Mouse (Mus musculus): ENCODE data around the gene Cnmd. TPM values are rescaled to one million over a fixed set of nuclear protein-coding genes. Genes with fewer than 3 reads are reported as not detected.

Gene Cnmd
- 1 to 10 TPM in 1 of 2 experiments, under 1 TPM in 1; 0.76 to 1.4 TPM for total RNA-seq (2021)
- long read RNA-seq, experiment 1, partial matches to known transcripts, result 0 of 5 reads
- long read RNA-seq, experiment 1, other reads (novel, unspliced or antisense), result 1 of 5 reads
- long read RNA-seq, experiment 2, result 0 reads

GRCm38 (mm10) chr14:79662001-79662400 is at the start of gene Cnmd:
Cnmd (minus strand) TSS chr14:79662170.
- DNase-seq, result no peak
- intact Hi-C loops (cut with DNase I; ENCODE audit: low total_unique reads), result no loop called here

DNA sequence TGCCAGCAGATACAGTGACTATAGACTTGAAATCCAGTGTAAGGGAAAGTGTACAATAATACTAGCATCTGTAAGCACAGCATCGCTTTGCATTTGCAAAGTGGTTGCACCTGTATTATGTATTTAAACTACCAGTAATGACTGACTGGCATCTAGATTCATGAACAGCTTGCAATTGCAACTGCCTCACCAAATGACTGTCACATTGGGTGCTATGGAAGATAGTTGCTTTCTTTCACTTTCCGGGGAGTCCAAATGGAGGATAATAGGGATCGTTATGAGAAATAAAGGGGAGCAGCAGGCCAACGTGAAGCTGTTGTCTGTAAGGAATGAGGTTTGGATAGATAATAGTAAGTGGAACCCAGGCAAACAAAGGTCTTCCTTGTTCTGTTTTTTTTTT is 49.3 kb upstream of the Cnmd start:
- intact Hi-C loops (cut with DNase I; ENCODE audit: low total_unique reads), result no loop called here
- no peak for DNase-seq

DNA sequence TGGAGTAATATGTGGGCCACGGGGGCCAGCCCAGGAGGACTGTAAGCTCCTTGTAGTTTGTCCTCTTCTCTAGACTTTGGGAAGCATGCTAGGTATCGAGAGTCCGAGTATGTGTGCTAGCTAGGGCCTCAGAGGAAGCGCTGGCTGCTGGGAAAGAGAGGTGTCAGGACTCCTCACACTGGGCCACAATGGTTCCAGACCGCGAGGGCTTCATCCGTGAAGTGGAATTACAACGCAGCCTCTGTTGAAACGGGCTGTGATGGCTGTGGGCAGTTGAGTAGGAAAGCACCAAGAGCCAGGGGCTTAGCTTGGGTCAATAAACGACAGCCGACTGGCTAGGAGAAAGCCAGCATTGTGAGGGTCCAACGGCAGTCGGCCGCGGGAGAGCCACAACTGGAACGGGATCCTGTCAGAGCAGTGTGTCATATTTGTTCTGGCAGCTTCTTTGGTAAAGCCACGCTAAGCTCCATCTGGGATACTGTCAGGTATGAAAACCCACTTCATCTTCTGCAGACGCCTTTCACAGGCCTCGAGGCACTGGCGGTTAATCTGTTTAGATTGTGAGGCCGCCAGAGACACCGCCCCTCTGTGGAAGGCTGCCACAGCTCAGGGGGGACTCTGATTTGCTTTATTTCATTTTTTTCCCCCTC is 41.7 kb upstream of the Cnmd start:
- intact Hi-C loops (cut with DNase I; ENCODE audit: low total_unique reads), result no loop called here
- DNase-seq, result no peak

GRCm38 (mm10) chr14:79701606-79702005 is 39.6 kb upstream of the Cnmd start:
- intact Hi-C loops (cut with DNase I; ENCODE audit: low total_unique reads), result no loop called here
- DNase-seq, result no peak

- intact Hi-C loops (cut with DNase I; ENCODE audit: low total_unique reads), result no loop called here
- no peak for DNase-seq
Observed at GRCm38 (mm10) chr14:79701054-79701453, 39.1 kb upstream of the Cnmd start.

DNA sequence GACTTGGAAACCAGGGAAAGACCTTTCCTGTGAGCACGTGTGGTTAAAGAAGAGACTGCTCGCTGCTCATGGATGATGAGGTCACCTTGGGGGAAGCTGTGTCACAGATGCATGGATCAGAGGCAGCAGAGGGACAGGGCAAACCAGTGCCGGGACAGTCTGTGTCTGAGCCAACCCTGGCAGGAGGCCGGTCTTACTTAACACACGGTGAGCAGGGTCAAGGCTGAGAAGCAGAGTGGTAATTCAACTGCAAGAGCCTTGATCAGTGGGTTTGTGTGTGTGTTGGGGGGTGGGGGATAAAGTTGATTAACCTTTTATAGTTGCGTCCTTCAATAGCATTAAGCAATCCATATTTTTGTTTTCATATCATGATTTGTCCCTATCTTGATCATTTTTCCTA is 37.4 kb upstream of the Cnmd start:
- DNase-seq, result no peak
- intact Hi-C loops (cut with DNase I; ENCODE audit: low total_unique reads), result no loop called here

DNA sequence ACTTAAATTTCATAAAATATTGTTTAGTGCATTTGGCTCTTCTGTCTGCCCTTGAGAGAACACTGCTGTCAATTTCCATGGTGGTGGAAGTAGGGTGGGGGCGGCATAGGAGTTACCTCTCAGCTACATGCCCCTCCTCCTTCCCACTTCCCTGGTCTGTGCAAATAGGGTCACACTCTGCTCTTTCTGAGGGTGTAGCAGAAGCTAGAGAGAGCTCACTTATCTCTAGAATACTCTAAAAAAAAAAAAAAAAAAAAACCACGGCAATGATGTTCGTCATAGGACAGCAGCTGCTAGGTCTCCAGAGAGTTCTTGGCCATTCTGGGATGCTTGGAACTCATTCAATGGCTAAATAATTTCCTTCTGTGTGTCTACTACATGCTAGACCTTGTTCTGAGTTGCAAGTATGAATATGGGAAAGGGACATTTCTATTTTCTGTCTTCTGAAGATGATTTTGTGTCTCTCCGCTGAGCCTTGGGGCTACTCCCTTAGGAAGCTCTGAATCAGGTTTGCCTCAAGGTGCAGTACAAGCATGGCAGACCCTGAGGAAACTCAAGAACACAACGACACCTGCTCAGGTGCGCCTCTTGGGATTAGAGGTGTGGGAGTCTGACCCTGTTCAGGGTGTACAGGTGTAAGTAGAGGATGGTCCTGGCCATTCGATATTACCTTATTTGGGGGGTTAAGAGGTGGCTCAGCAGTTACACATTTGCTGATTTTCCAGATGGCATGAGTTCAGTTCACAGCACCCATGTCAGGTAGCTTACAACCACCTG is 28.3 kb upstream of the Cnmd start:
- intact Hi-C loops (cut with DNase I; ENCODE audit: low total_unique reads), result no loop called here
- no peak for DNase-seq

DNA sequence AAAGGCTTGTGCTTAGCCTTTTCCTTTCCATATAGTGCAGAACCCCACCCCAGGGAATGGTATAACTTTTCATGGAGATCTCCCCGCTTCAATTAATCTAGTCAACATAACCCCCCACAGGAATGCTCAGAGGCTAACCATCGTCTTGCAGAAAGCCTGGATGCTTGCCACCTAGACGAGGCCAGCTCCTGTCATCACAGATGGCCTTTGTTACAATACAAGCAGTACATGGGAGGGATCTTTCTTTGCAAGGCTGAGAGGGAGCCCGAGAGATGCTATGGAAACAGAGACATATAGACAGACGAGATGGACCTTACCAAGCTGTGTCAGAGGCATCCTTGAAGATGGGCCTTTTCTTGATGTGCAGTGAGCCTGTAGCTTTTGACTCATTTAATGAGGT is 18.7 kb upstream of the Cnmd start:
- no peak for DNase-seq
- intact Hi-C loops (cut with DNase I; ENCODE audit: low total_unique reads), result no loop called here

GRCm38 (mm10) chr14:79677891-79678687 is 16.1 kb upstream of the Cnmd start:
- no peak for DNase-seq
- intact Hi-C loops (cut with DNase I; ENCODE audit: low total_unique reads), result no loop called here

GRCm38 (mm10) chr14:79677108-79677753 is 15.3 kb upstream of the Cnmd start:
- no peak for DNase-seq
- intact Hi-C loops (cut with DNase I; ENCODE audit: low total_unique reads), result no loop called here

- DNase-seq, result no peak
- intact Hi-C loops (cut with DNase I; ENCODE audit: low total_unique reads), result no loop called here
Observed at GRCm38 (mm10) chr14:79673083-79674013, 11.4 kb upstream of the Cnmd start.

DNA sequence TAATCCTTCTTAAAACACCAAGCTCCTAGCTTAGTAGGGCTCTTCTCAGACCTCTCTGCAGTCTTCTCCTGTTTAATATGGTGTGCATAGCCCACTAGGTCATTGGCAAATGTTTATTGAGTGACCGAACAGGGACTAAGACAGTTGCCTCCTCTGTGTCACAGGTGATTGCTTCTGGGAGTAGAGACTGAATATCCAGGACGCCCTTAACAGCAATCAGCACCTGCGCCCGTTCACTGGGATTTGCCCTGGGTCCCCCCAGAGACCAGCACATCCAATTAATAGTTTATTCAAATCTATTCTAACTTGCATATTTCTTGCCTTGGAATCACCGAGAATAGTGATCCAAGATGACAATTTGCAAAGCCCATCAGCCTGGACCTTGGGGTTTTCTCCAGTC is 10.6 kb upstream of the Cnmd start:
- DNase-seq, result no peak
- intact Hi-C loops (cut with DNase I; ENCODE audit: low total_unique reads), result no loop called here

DNA sequence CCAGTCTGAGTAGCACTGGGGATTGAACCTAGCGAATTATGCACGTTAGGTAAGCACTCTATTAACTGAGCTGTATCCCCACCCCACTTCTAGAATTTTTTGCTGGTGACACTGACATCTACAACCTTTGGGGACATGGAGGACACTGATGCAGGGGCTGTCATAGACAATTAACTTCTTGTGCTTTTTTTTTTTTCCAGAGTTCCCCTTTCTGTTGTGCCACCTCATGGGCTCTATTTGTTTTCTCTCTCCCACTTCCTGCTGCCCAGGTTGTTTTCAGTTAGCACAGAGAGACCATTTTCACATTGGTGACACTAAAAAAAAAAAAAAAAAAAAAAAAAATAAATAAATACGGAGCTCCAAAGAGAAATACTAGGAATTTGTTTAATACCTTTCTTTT is 9.0 kb upstream of the Cnmd start:
- intact Hi-C loops (cut with DNase I; ENCODE audit: low total_unique reads), result no loop called here
- no peak for DNase-seq

- intact Hi-C loops (cut with DNase I; ENCODE audit: low total_unique reads), result no loop called here
- DNase-seq, result peak; percentile 57
Observed at GRCm38 (mm10) chr14:79661005-79661917, 709 bp downstream of the Cnmd start.

DNA sequence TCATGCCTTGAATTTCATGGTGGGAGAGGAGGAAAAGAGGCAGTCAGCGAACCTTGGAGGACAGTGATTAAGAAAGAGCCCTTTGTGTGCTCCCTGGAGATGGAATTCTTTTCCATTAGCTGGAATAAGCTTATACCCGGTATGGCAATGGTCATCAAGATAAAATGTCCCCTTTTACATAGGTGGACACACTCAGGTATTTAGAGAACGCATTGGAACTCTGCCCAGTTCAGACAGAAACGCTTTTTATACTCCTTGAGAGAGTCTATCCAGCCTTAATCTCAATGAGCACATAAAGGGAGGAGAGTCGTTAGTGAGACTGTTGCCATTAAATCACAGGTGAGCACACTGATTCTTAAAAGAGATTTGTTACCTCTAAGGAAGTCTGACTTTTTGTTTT is 1.5 kb downstream of the Cnmd start:
- intact Hi-C loops (cut with DNase I; ENCODE audit: low total_unique reads), result no loop called here
- no peak for DNase-seq

DNA sequence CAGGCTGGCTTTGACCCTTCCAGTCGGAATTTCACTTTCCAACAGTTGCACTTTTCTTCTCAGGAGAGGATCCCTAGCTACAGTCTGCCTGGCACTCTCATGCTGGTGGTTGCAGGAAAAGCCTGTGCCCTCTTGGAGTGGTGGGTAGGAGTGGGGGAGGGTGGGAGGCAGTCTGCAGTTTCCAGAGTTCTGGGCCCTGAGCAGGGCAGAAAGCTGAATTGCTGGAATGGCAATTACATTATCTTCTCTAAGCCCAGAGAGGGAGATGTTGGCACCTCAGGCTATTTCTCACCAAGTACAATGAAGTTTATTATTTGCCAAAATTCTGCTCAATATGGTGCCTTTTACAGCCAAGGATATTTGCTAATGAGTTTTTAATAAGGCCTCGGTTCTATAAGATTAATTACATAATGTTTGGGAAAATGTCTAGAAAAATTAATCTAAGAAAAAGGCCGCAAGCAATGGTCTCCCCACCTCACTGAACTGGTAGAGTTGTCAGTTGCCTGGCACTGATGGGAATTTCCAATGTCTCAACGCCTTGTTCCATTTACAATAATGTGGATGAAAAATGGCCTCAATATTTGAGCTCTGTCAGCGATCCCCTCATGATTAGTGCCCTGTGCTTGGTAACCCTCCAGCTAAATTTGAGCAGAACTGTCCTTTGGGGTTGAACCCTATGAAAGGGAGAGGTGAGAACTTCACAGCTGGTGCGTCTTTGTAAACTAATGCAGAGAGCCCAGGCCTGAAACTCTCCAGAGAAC is 3.0 kb downstream of the Cnmd start:
- DNase-seq, result no peak
- intact Hi-C loops (cut with DNase I; ENCODE audit: low total_unique reads), result no loop called here

GRCm38 (mm10) chr14:79658286-79658685 is 3.7 kb downstream of the Cnmd start:
- intact Hi-C loops (cut with DNase I; ENCODE audit: low total_unique reads), result no loop called here
- DNase-seq, result peak; percentile 22
